ENCODE assay signal across 8 mouse cellular contexts in genomic region chr3:79287108-79287576, GRCm38 (mm10). TPM values are rescaled to one million over a fixed set of nuclear protein-coding genes. Genes with fewer than 3 reads are reported as not detected.
DNase-seq lines count a peak whose midpoint lies in the region; ATAC-seq and TF ChIP-seq lines count a peak whose summit lies in the region.

No protein-coding gene starts in this region.

- DNase-seq in G1E (ENCODE audit: low spot score), result peak; percentile 82
- DNase-seq in cerebellum, adult 11-12 months, result peak; percentile 96
- peak; percentile 95 for DNase-seq in heart, postnatal 25 days (ENCODE audit: low spot score)
- peak; percentile 95 for DNase-seq in layer of hippocampus, adult 11-12 months (ENCODE audit: low spot score)
- peak; percentile 91 for DNase-seq in liver, postnatal 0 days

- ATAC-seq in G1E (ENCODE audit: extremely low read depth, insufficient number of reproducible peaks, low FRiP score, poor library complexity, severe bottlenecking), result peak; percentile 98
- peak; percentile 99 for ATAC-seq in forebrain, embryonic 15.5 days (replicated peaks)
- ATAC-seq in liver, postnatal 0 days, result peak; percentile 96
- peak; percentile 97 for ATAC-seq in neural tube, embryonic 13.5 days (ENCODE audit: low read depth)

- intact Hi-C loops in heart, postnatal 25 days (cut with DNase I), result loop anchor here (5.0 kb wide), 1 partner anchor 300 kb away; no protein-coding TSS in a partner anchor

- H3K27ac ChIP-seq in forebrain, embryonic 15.5 days (replicated peaks), result peak overlapping the region; percentile 96
- peak overlapping the region; percentile 95 for H3K27ac ChIP-seq in liver, postnatal 0 days (ENCODE audit: low read depth)
- H3K27ac ChIP-seq in neural tube, embryonic 13.5 days (replicated peaks), result peak overlapping the region; percentile 97
- peak overlapping the region; percentile 22; the same call in 1 of the 2 replicates for H3K27ac ChIP-seq in testis, adult 2 months (ENCODE audit: control insufficient read depth, insufficient read depth, low read depth, low read length)

- peaks cover 14% of the 10 kb centered on the region; the same call in 1 of the 2 replicates for H3K27me3 ChIP-seq in G1E (ENCODE audit: insufficient read depth, low read length)
- no peaks in the 10 kb centered on the region for H3K27me3 ChIP-seq in forebrain, embryonic 15.5 days
- 0 out of 2 replicates have a peak, but pooled peaks cover 3% of the 10 kb centered on the region for H3K27me3 ChIP-seq in liver, postnatal 0 days (ENCODE audit: insufficient read depth, low read length)
- peaks cover 14% of the 10 kb centered on the region; the same call in 1 of the 2 replicates for H3K27me3 ChIP-seq in neural tube, embryonic 13.5 days
- no peaks in the 10 kb centered on the region for H3K27me3 ChIP-seq in testis, adult 2 months (ENCODE audit: control insufficient read depth, insufficient read depth, low read length)

- WGBS in forebrain, embryonic 15.5 days, result under 1% methylated on average over 58 of the region's 60 CpGs
- WGBS in liver, postnatal 0 days (ENCODE audit: insufficient replicate concordance), result under 1% methylated on average over 35 of the region's 60 CpGs
- WGBS in neural tube, embryonic 13.5 days, result 0% methylated on average over 45 of the region's 60 CpGs

- H3K4me1 ChIP-seq in G1E (ENCODE audit: insufficient read depth, low read depth, low read length), result peaks cover 62% of the 10 kb centered on the region
- peaks cover 44% of the 10 kb centered on the region for H3K4me1 ChIP-seq in forebrain, embryonic 15.5 days
- H3K4me1 ChIP-seq in liver, postnatal 0 days (ENCODE audit: insufficient read depth), result peaks cover 17% of the 10 kb centered on the region
- H3K4me1 ChIP-seq in neural tube, embryonic 13.5 days (replicated peaks), result peaks cover 46% of the 10 kb centered on the region
- H3K4me1 ChIP-seq in testis, adult 2 months (ENCODE audit: control insufficient read depth, insufficient read depth, low read length), result peaks cover 12% of the 10 kb centered on the region

- peaks cover 1% of the 10 kb centered on the region for H3K36me3 ChIP-seq in G1E (replicated peaks)
- no peaks in the 10 kb centered on the region for H3K36me3 ChIP-seq in forebrain, embryonic 15.5 days
- no peaks in the 10 kb centered on the region for H3K36me3 ChIP-seq in liver, postnatal 0 days (replicated peaks; ENCODE audit: insufficient read depth, low read length)
- no peaks in the 10 kb centered on the region for H3K36me3 ChIP-seq in neural tube, embryonic 13.5 days
- H3K36me3 ChIP-seq in testis, adult 2 months (ENCODE audit: control insufficient read depth, insufficient read depth, low read length), result no peaks in the 10 kb centered on the region

- H3K9me3 ChIP-seq in G1E (replicated peaks), result peaks cover 8% of the 10 kb centered on the region
- no peaks in the 10 kb centered on the region for H3K9me3 ChIP-seq in forebrain, embryonic 15.5 days
- no peaks in the 10 kb centered on the region for H3K9me3 ChIP-seq in liver, postnatal 0 days (ENCODE audit: low read length)
- no peaks in the 10 kb centered on the region for H3K9me3 ChIP-seq in neural tube, embryonic 13.5 days

- no peak for TF ChIP-seq EP300 in liver, postnatal 0 days (IDR thresholded peaks at IDR 0.05; ENCODE audit: low read depth)

- H3K4me2 ChIP-seq in forebrain, embryonic 15.5 days (replicated peaks), result peak overlapping the region; percentile 77
- H3K4me2 ChIP-seq in liver, postnatal 0 days (ENCODE audit: low read depth, low read length), result peak overlapping the region; percentile 91
- peak overlapping the region; percentile 92 for H3K4me2 ChIP-seq in neural tube, embryonic 13.5 days

- H3K4me3 ChIP-seq in G1E (ENCODE audit: low read depth, low read length), result peak overlapping the region; percentile 85
- peak overlapping the region; percentile 59 for H3K4me3 ChIP-seq in forebrain, embryonic 15.5 days
- peak overlapping the region; percentile 84 for H3K4me3 ChIP-seq in liver, postnatal 0 days (ENCODE audit: low read depth, low read length)
- peak overlapping the region; percentile 92 for H3K4me3 ChIP-seq in neural tube, embryonic 13.5 days
- H3K4me3 ChIP-seq in testis, adult 2 months (ENCODE audit: control insufficient read depth, low read depth, low read length), result peak overlapping the region; percentile 92

- peak; percentile 68; the same call in 1 of the 2 replicates for TF ChIP-seq POLR2A in testis, adult 2 months (IDR thresholded peaks at IDR 0.05; ENCODE audit: control insufficient read depth, low read depth, low read length)

- TF ChIP-seq CTCF in G1E (IDR thresholded peaks at IDR 0.05; ENCODE audit: low read depth, low read length), result no peak
- TF ChIP-seq CTCF in liver, postnatal 0 days (IDR thresholded peaks at IDR 0.05; ENCODE audit: low read depth), result no peak
- TF ChIP-seq CTCF in testis, adult 2 months (IDR thresholded peaks at IDR 0.05; ENCODE audit: control insufficient read depth, insufficient read depth, insufficient replicate concordance, low read depth, low read length), result no peak

- H3K9ac ChIP-seq in forebrain, embryonic 15.5 days (replicated peaks), result peak overlapping the region; percentile 87
- peak overlapping the region; percentile 86 for H3K9ac ChIP-seq in liver, postnatal 0 days (replicated peaks)
- H3K9ac ChIP-seq in neural tube, embryonic 13.5 days, result peak overlapping the region; percentile 96

RNA-seq across cellular contexts. Expression of gene Rapgef2, which starts 0.8 kb away (rescaled TPM):
- total RNA-seq in G1E (2014; fragmentation: Nextera tagmentation) (18.7 and 19.7 TPM in 2 replicates), G1E (2017) (21.7 and 22.1 TPM in 2 replicates)
- polyA plus RNA-seq in G1E (2012), result 2.8 and 2.9 TPM in 2 replicates
- polyA plus RNA-seq in forebrain, embryonic 15.5 days (2015; fragmentation: Nextera tagmentation; extraction: Ambion mirVana), result 11.4 and 11.8 TPM in 2 replicates
- total RNA-seq in heart, postnatal 25 days (2021), result 10 to 100 TPM; 25.7 to 36.5 TPM
- polyA plus RNA-seq in liver, postnatal 0 days (2015; fragmentation: Nextera tagmentation; extraction: Ambion mirVana), result 1.8 TPM in 2 replicates
- polyA plus RNA-seq in neural tube, embryonic 13.5 days (2015; fragmentation: Nextera tagmentation; extraction: Ambion mirVana), result 6.9 and 9.0 TPM in 2 replicates
- 1.6 TPM in 2 replicates for polyA plus RNA-seq in testis, adult 2 months (2012; rRNA removed)

RNA-seq across cellular contexts. Expression of gene Gm17359, which starts 49.3 kb away (rescaled TPM):
- total RNA-seq in G1E (2014; fragmentation: Nextera tagmentation) (not detected in 2 replicates), G1E (2017) (not detected in 2 replicates)
- not detected in 2 replicates for polyA plus RNA-seq in G1E (2012)
- polyA plus RNA-seq in forebrain, embryonic 15.5 days (2015; fragmentation: Nextera tagmentation; extraction: Ambion mirVana), result not detected in 2 replicates
- not detected for total RNA-seq in heart, postnatal 25 days (2021)
- 0.09 TPM in 2 replicates for polyA plus RNA-seq in liver, postnatal 0 days (2015; fragmentation: Nextera tagmentation; extraction: Ambion mirVana)
- polyA plus RNA-seq in neural tube, embryonic 13.5 days (2015; fragmentation: Nextera tagmentation; extraction: Ambion mirVana), result not detected in 2 replicates
- polyA plus RNA-seq in testis, adult 2 months (2012; rRNA removed), result 297 and 336 TPM in 2 replicates

Comparison
In these comparisons a context has a peak if more than half of its experiments do, and no peak if none do; other contexts are left out.
1. Peak in every context shown above with its lines: DNase-seq, ATAC-seq, H3K4me3 ChIP-seq and H3K27ac ChIP-seq.
2. H3K27ac ChIP-seq: peak in every context shown above with its lines; median percentile 97 in neural tube, embryonic 13.5 days; 96 in forebrain, embryonic 15.5 days; 95 in liver, postnatal 0 days; 22 in testis, adult 2 months.
3. RNA of gene Gm17359, which starts 49.3 kb away (polyA plus RNA-seq): 297 to 336 TPM in testis, adult 2 months; 0.09 TPM in liver, postnatal 0 days, not detected in G1E, not detected in forebrain, embryonic 15.5 days and not detected in neural tube, embryonic 13.5 days; every median in the first group is over 100 times any median in the second.